Mouse (Mus musculus) yolk sac, embryonic 10.5 days (tissue): Measurements from ENCODE around the gene Gse1.

Experiments used
- DNase-seq: peaks from one replicate; pipeline ENCODE4 v3.0.0-alpha.2; 2017; ENCODE audit warnings: low spot score

Gene Gse1

GRCm38 (mm10) chr8:120536306-120537206, 308.3 kb downstream of the Gse1 start:
- peak; percentile 38 for DNase-seq

GRCm38 (mm10) chr8:120537207-120537817, 309.1 kb downstream of the Gse1 start:
- peak; percentile 89 for DNase-seq

DNA sequence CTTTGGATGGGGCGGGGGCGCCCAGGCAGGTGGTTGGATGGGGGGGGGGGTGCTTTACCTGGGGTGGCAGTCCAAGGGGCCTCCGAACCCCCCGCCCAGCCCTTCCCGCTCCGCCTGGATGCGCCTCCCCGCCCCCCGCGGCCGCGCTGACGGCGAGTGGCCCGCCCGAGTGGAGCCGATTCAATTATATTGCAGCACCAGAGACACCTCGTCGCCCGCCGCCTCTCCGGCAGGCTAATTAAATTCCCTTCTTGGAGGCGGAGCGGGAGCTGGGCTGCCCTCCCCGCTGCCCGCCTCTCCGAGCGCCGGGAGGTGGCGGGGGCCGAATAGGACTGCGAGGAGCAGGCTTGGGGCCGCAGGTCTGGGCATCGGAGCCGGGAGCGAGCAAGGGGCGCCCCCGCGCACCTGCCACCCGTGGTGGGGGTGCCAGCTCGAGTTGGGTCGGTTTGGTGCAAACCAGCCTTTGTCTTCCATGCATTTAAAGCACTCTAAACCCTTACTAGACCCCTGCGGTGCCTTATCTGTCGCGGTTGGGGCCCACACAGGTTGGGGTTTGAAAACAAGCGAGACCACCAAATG, 309.7 kb downstream of the Gse1 start:
- DNase-seq: peak; percentile 36

GRCm38 (mm10) chr8:120538397-120539240, 310.4 kb downstream of the Gse1 start:
- DNase-seq: peak; percentile 71

DNA sequence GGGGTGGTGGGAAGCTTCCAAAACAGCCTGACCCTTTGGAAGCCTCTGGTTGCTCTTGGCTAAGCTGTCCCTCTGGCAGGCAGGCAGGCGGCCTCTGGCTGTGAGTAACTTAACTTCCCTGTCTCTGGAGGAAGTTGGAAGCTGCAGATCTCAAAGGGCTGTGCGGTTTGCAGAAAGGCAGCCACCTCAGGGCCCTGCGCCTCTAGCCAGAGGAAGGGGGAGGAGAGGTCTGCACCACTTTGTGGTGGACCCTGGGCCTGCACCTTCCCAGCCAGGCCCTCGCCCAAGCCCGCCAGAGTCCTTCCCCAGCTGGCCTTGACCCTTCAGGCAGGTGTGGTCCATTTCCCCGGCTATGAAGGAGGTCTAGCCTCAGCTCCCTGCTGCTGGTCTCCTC, 311.1 kb downstream of the Gse1 start:
- peak; percentile 26 for DNase-seq

DNA sequence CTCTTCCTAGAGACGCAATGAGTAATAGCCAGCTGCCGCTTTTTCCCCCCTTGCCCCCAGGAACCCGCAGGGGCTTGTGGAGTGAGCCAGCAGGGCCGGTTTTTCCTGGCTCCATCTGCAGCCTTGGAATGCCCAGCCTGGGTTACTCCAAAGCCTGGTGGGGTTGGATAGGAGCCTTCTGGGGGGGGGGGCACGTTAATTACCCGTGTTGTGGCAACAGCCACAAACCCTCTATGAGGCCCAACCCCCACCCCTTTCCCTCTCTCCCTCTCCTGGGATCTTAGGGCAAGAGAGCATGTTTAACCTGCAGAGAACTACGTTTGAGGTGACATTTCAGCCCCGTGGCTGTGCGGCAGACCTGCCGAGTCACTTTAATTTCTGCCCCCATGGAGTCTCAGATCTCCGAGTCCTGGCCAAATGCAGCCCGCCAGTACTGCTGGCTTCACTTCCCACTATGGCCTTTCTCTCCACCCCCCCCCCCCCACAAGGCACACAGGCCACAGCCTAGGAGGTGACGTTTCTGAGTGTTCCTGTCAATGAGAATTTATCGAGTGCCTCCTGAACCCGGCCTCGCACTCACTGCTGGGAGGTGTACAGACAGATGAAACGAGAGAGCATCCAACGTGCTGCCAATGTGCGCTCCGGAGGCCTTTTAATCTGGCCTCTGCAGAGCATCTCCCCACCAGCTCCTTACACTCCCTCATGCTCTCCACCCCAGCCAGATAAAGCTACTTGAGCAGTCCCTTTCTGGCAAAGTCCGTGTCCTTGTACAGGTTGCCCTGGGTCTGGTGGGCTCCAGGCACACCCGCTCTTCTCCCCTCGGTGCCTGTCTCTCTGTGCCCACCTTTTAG, 311.7 kb downstream of the Gse1 start:
- DNase-seq: no peak

DNA sequence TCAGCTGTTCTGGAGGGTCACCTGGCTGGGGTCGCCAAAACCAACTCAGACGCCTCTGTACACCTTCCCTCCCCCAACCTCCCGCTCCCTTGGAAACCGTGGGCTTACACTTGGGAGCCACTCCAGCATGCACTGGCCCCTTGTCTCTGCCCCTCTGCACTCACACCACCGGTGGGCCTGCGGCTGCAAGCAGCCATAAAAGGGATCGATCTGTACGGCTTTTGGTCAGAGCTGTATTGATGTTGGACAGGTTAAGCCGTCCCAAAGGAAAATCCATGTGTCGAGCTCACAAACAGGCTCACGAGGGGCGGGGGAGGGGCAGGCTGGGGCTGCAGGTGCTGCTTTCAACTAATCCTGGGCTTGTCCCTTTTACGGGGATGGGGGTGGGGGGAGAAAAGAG, 314.7 kb downstream of the Gse1 start:
- DNase-seq: no peak

DNA sequence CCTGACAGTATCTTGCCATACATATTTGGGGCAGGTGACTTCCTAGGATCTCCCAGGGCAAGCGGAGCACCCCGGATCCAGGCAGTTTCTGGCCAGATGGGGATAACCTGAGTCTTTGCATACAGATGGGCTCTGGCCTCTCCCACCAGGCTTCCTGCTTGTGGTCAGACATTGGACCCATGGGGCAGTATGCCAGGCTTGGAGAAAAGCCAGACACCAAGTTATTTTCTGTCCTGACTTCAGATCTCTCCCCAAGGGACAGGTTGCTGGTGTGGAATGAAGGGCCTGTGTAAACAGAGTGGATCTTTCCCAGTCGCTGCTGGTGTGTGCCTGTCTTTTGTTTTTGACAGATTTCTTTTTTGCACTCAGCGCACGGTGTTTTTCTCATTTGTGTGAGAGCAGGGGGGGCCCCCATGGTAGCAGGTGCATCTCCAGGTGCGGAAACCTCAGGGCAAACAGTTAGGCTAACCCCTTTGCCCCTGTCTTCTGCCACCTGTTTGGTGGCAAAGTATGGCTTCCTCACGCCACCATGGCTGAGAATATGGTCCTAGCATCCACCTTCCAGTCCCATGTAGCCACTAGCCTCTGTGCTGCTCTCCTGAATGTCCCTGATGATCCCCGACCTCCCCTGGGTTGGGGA, 315.3 kb downstream of the Gse1 start:
- DNase-seq: no peak

- no peak for DNase-seq
Measured at GRCm38 (mm10) chr8:120544155-120544554, 315.9 kb downstream of the Gse1 start.

DNA sequence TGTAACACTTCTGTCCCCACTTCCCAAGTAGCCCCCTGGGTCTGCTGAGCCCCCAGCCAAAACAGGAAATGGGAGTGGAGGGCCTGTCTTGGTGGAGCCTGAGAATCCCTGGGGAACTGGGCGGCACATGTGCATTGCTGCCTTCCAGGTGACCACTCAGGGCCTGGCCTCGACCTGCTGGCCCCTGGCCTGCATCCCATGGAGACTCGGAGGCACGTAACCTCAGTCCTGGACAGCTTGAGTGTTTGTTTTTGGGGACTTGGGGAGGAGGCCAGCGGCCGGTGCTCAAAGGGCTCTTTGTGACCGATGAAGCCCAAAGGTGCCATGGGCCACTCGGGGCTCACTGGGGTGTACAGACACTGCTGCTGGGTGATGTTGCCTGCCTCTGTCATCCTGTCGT, 319.3 kb downstream of the Gse1 start:
- DNase-seq: no peak

GRCm38 (mm10) chr8:120548313-120548761, 320.1 kb downstream of the Gse1 start:
- DNase-seq: no peak

DNA sequence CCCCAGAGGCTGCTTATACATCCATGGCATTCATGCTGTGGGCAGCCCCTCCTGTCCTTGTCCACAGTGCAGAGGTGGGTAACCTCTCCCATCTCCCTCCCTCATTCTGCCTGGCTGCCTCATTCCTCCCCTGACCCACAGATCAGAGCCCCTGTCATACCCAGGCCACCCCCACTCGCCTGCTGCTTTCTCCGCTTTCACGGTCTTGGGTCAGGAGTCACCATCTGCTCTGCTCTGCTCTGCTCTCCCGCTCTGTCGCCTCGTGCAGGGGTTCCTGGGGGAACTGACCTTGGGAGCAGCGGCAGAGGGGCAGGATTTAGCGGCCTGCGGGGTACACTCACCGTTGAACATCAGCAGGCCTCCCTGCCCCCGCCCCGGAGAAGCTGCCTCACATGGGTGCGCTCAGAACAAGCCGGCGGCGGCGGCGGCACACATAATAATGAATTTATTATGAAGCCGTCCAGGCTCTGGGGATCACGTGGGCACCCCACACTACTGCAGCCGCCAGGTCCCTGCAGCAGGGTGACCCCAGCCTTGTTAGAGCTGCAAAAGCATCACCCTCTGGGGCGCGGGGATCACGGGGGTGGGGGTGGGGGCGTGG, 321.2 kb downstream of the Gse1 start:
- no peak for DNase-seq

DNA sequence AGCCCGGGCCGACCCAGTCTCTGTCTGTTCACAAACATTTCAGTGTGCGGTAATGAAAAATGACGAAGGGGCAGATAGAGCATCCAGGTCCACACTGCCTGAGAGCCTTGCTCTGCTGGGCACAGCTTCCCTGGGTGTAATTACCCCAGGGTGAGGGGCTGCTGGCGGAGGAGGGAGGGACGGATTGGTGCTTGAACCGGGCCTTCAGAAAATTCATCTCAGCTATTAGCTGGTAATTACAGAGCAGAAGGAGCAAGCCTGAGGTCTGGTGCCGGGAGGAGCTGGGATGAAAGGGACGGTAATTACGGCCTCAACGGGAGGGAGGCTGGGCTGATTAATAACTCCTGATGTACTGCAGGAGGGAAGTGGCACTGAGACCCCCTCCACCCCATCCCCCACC, 321.7 kb downstream of the Gse1 start:
- DNase-seq: no peak

DNA sequence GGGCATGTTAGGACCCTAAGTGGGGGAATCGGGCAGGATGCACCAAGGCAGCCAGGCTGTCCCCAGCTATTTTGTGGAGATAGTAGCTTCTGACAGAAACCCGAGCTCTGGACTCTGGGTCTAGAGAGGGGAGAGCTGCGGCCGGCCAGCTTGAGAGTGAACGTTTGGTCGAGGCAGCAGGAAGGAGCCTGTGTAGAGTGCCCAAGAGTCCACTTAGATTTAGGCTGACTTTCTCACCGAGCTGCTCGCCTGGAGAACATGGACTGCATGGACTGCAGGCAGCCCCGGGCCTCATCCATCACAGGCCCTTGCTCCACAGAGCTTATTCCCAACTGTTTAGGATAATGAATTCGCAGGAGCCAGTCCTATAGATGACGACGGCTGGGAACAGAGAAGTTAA, 322.2 kb downstream of the Gse1 start:
- no peak for DNase-seq

DNA sequence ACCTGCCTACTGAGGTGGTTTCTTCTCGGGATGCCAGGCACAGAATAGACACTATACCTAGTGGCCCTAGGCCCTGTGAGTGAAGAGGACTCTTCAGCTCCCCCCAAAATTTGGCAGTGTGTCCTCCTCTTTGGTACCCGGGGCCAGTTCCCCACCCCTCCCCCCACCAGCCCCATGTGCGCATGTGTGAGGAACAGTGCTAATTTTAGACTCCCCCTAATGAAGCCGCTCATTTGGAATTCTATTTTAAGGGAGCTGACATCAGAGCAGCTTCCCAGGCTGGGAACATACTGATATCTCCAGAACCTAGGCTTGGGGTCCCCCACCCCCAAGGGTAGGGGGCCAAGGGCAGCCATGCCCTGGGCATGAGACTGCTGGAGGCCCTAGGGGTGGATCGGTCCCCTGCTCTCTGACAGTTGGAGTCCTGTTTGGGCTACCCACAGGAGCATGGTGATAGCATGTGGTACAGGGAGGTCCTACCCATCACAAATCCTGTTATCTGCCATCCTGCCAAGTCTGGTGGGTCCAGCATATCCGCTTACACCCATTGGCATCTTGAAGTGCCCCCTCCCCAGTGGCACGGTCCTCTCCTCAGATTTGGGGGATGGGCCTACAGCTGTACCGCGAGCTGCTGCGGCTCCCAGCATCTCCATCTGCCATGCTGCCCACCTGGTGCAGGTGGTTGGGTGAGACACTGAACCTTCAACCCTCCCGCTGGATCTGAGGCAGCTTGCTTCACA, 322.9 kb downstream of the Gse1 start:
- no peak for DNase-seq

- DNase-seq: no peak
Measured at GRCm38 (mm10) chr8:120551677-120551980, 323.4 kb downstream of the Gse1 start.

DNA sequence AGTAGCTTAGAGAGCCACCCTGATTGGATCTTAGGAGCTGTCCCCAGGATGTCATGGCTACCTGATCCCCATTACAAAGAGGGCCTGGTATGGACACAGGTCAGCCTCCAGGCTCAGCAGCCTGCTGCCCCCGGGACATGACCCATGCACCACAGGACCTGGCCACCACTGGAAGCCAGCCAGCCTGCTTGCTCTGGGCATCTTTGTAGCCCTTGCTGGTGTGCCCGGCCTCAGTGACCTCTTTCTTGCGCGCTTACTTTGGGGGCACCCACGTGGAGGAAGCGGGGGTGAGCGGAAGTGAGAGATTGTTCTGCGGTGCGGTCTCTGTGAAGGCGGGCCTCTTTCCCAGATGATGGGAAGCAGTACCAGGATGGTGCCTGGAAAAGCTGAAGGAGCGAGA, 324.3 kb downstream of the Gse1 start:
- DNase-seq: no peak

- DNase-seq: no peak
Measured at GRCm38 (mm10) chr8:120553441-120554123, 325.3 kb downstream of the Gse1 start.

- DNase-seq: no peak
Measured at GRCm38 (mm10) chr8:120554466-120555039, 326.3 kb downstream of the Gse1 start.
